Mouse (Mus musculus): ENCODE results near the gene Rtl1. TPM values are rescaled to one million over a fixed set of nuclear protein-coding genes. Genes with fewer than 3 reads are reported as not detected.

Gene Rtl1
- polyA plus RNA-seq, 1 experiment, result 0.02 TPM

- H3K4me1 ChIP-seq (ENCODE audit: control insufficient read depth, insufficient read depth, low read length), result peaks cover 3% of the 10 kb centered on the region
- no peak overlapping the region for H3K27ac ChIP-seq (ENCODE audit: insufficient read depth, low read length)
- H3K4me3 ChIP-seq (ENCODE audit: insufficient read depth, low read length), result no peak overlapping the region
- TF ChIP-seq POLR2A (IDR thresholded peaks at IDR 0.05; ENCODE audit: extremely low read depth, insufficient read depth, low read length), result no peak
These were observed 47.2 kb downstream of the Rtl1 start for GRCm38 (mm10) chr12:109552754-109553525.

- Histone ChIP-seq H3K4me3 (ENCODE audit: insufficient read depth, low read length) (no peak overlapping the region), H3K4me1 (ENCODE audit: control insufficient read depth, insufficient read depth, low read length) (peaks cover 3% of the 10 kb centered on the region), H3K27ac (ENCODE audit: insufficient read depth, low read length) (no peak overlapping the region)
- TF ChIP-seq POLR2A (IDR thresholded peaks at IDR 0.05; ENCODE audit: extremely low read depth, insufficient read depth, low read length), result no peak
- TF ChIP-seq CTCF (IDR thresholded peaks at IDR 0.05; ENCODE audit: extremely low read depth, insufficient read depth, low read length), result no peak
These were observed 48.4 kb downstream of the Rtl1 start for GRCm38 (mm10) chr12:109551771-109552170.

GRCm38 (mm10) chr12:109547085-109547484 is 53.0 kb downstream of the Rtl1 start:
- Histone ChIP-seq H3K4me1 (ENCODE audit: control insufficient read depth, insufficient read depth, low read length) (peaks cover 2% of the 10 kb centered on the region; the same call in 1 of the 2 replicates), H3K4me3 (ENCODE audit: insufficient read depth, low read length) (no peak overlapping the region), H3K27ac (ENCODE audit: insufficient read depth, low read length) (no peak overlapping the region)
- no peak for TF ChIP-seq CTCF (IDR thresholded peaks at IDR 0.05; ENCODE audit: extremely low read depth, insufficient read depth, low read length)
- no peak for TF ChIP-seq POLR2A (IDR thresholded peaks at IDR 0.05; ENCODE audit: extremely low read depth, insufficient read depth, low read length)

- Histone ChIP-seq H3K4me3 (ENCODE audit: insufficient read depth, low read length) (no peak overlapping the region), H3K4me1 (ENCODE audit: control insufficient read depth, insufficient read depth, low read length) (peaks cover 2% of the 10 kb centered on the region; the same call in 1 of the 2 replicates), H3K27ac (ENCODE audit: insufficient read depth, low read length) (no peak overlapping the region)
- TF ChIP-seq POLR2A (IDR thresholded peaks at IDR 0.05; ENCODE audit: extremely low read depth, insufficient read depth, low read length) (0 out of 2 replicates have a peak, but pooled peaks have one; percentile 17), CTCF (IDR thresholded peaks at IDR 0.05; ENCODE audit: extremely low read depth, insufficient read depth, low read length) (no peak)
These were observed 54.0 kb downstream of the Rtl1 start for GRCm38 (mm10) chr12:109545875-109546732.

- Histone ChIP-seq H3K4me1 (ENCODE audit: control insufficient read depth, insufficient read depth, low read length) (peaks cover 2% of the 10 kb centered on the region; the same call in 1 of the 2 replicates), H3K27ac (ENCODE audit: insufficient read depth, low read length) (no peak overlapping the region), H3K4me3 (ENCODE audit: insufficient read depth, low read length) (peak overlapping the region; percentile 62)
- no peak for TF ChIP-seq POLR2A (IDR thresholded peaks at IDR 0.05; ENCODE audit: extremely low read depth, insufficient read depth, low read length)
- TF ChIP-seq CTCF (IDR thresholded peaks at IDR 0.05; ENCODE audit: extremely low read depth, insufficient read depth, low read length), result no peak
These were observed 56.7 kb downstream of the Rtl1 start for GRCm38 (mm10) chr12:109543281-109543923.

GRCm38 (mm10) chr12:109542635-109543249 is 57.4 kb downstream of the Rtl1 start:
- Histone ChIP-seq H3K27ac (ENCODE audit: insufficient read depth, low read length) (no peak overlapping the region), H3K4me1 (ENCODE audit: control insufficient read depth, insufficient read depth, low read length) (peaks cover 2% of the 10 kb centered on the region; the same call in 1 of the 2 replicates), H3K4me3 (ENCODE audit: insufficient read depth, low read length) (peak overlapping the region; percentile 78)
- TF ChIP-seq POLR2A (IDR thresholded peaks at IDR 0.05; ENCODE audit: extremely low read depth, insufficient read depth, low read length) (peak; percentile 41; the same call in 1 of the 2 replicates), CTCF (IDR thresholded peaks at IDR 0.05; ENCODE audit: extremely low read depth, insufficient read depth, low read length) (peak; percentile 54)

- H3K4me3 ChIP-seq (ENCODE audit: insufficient read depth, low read length), result peak overlapping the region; percentile 78
- peaks cover 2% of the 10 kb centered on the region; the same call in 1 of the 2 replicates for H3K4me1 ChIP-seq (ENCODE audit: control insufficient read depth, insufficient read depth, low read length)
- TF ChIP-seq CTCF (IDR thresholded peaks at IDR 0.05; ENCODE audit: extremely low read depth, insufficient read depth, low read length), result no peak
- TF ChIP-seq POLR2A (IDR thresholded peaks at IDR 0.05; ENCODE audit: extremely low read depth, insufficient read depth, low read length), result 0 out of 2 replicates have a peak, but pooled peaks have one; percentile 10
- 0 out of 2 replicates have a peak overlapping the region, but pooled peaks have one; percentile 43 for H3K27ac ChIP-seq (ENCODE audit: insufficient read depth, low read length)
These were observed 58.1 kb downstream of the Rtl1 start for GRCm38 (mm10) chr12:109542011-109542410.

GRCm38 (mm10) chr12:109541540-109541899 is 58.6 kb downstream of the Rtl1 start:
- H3K27ac ChIP-seq (ENCODE audit: insufficient read depth, low read length), result peak overlapping the region; percentile 91; the same call in 1 of the 2 replicates
- TF ChIP-seq CTCF (IDR thresholded peaks at IDR 0.05; ENCODE audit: extremely low read depth, insufficient read depth, low read length), result no peak
- no peak for TF ChIP-seq POLR2A (IDR thresholded peaks at IDR 0.05; ENCODE audit: extremely low read depth, insufficient read depth, low read length)
- H3K4me3 ChIP-seq (ENCODE audit: insufficient read depth, low read length), result peak overlapping the region; percentile 78
- H3K4me1 ChIP-seq (ENCODE audit: control insufficient read depth, insufficient read depth, low read length), result peaks cover 2% of the 10 kb centered on the region; the same call in 1 of the 2 replicates

Data from cortical plate, adult 2 months (tissue).